Mouse (Mus musculus) neural tube, embryonic 13.5 days (tissue): ENCODE results near the gene Fam131c. TPM values are rescaled to one million over a fixed set of nuclear protein-coding genes. Genes with fewer than 3 reads are reported as not detected.

ENCODE experiments used
- ATAC-seq: fragments of 200-750 bp; cut with Nextera tagmentation; 2 replicates; pipeline ENCODE4 v1.8.0; 2017; ENCODE audit warnings: low read depth, mild to moderate bottlenecking, moderate TSS enrichment, moderate library complexity
- H3K27ac ChIP-seq: fragments of 300-500 bp; sonication (generic); replicated peaks from 2 replicates; pipeline ENCODE4 v1.5.1; 2015; ENCODE audit warnings: moderate library complexity, mild to moderate bottlenecking, inconsistent platforms
- H3K27me3 ChIP-seq: fragments of 300-500 bp; sonication (generic); 2 replicates; pipeline ENCODE4 v1.6.1; 2015; ENCODE audit warnings: mild to moderate bottlenecking, inconsistent platforms
- H3K36me3 ChIP-seq: fragments of 300-500 bp; sonication (generic); 2 replicates; pipeline ENCODE4 v1.6.1; 2015; ENCODE audit warnings: mild to moderate bottlenecking, inconsistent platforms
- H3K4me1 ChIP-seq: fragments of 300-500 bp; sonication (generic); replicated peaks from 2 replicates; pipeline ENCODE4 v1.6.1; 2015; ENCODE audit warnings: inconsistent platforms
- H3K4me2 ChIP-seq: fragments of 300-500 bp; sonication (generic); 2 replicates; pipeline ENCODE4 v1.6.1; 2015; ENCODE audit warnings: inconsistent platforms, mild to moderate bottlenecking, moderate library complexity
- H3K4me3 ChIP-seq: fragments of 300-500 bp; sonication (generic); 2 replicates; pipeline ENCODE4 v1.5.1; 2015; ENCODE audit warnings: mild to moderate bottlenecking, inconsistent platforms
- H3K9ac ChIP-seq: fragments of 300-500 bp; sonication (generic); 2 replicates; pipeline ENCODE4 v1.6.1; 2015; ENCODE audit warnings: moderate library complexity, mild to moderate bottlenecking, inconsistent platforms
- H3K9me3 ChIP-seq: fragments of 300-500 bp; sonication (generic); 2 replicates; pipeline ENCODE4 v1.6.1; 2016; ENCODE audit warnings: inconsistent platforms
- WGBS: fragments of 180-500 bp; shearing (Covaris S2); methylation state at CpG from one replicate; pipeline ENCODE4 v1.1.7; 2015; 5-methylcytosine and 5-hydroxymethylcytosine counted together
- polyA plus RNA-seq: library from polyadenylated mRNA; unstranded; fragments of >200 nt; fragmentation: Nextera tagmentation; extraction: Ambion mirVana; gene quantifications from 2 replicates; pipeline ENCODE4 v1.2.1, GENCODE M21; 2015

Fam131c gene
- polyA plus RNA-seq, 1 experiment from 2014 or later, result 14.2 TPM

DNA sequence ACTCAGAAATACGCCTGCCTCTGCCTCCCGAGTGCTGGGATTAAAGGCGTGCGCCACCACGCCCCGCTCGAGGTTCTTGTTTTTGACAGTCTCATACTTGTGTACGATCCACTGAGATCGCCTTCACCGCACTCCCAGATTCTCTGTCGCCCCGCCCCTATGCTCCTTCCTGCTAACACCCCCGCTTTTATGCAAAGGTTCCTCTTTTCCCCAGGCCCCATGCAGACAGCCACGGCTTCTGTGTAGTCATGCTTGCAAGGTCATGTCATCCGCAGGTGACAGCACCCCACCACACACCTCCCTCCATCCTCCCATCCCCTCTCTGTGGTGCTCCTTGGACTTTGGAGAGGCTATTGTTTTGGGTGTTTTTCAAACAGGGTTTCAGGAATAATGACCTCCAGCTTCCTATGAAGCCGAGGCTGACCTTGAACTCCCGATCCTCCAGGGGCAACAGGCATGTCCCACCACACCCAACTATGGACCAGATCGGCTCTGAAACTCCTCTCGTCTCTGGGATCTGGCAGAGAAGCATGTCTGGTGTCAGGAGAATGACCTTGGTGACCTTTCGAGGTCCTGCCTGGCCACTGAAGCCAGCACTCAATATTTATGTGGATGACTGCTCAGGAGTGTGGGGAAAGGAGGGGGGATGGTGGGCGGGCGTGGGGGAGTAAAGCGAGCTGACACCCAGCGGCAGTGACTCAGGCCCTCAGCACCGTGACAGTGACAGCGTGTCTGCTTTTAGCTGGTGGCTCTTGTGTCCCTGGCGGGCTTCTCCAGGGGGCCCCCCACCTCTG is 51.6 kb downstream of the Fam131c start:
- Histone ChIP-seq H3K4me1 (peaks cover 5% of the 10 kb centered on the region; the same call in 1 of the 2 replicates), H3K9me3 (no peaks in the 10 kb centered on the region), H3K27ac (no peak overlapping the region), H3K27me3 (peaks cover 9% of the 10 kb centered on the region; the same call in 1 of the 2 replicates), H3K4me3 (no peak overlapping the region), H3K36me3 (no peaks in the 10 kb centered on the region), H3K4me2 (no peak overlapping the region), H3K9ac (no peak overlapping the region)
- WGBS, result 64% methylated on average over 27 of the region's 27 CpGs
- ATAC-seq, result no peak

DNA sequence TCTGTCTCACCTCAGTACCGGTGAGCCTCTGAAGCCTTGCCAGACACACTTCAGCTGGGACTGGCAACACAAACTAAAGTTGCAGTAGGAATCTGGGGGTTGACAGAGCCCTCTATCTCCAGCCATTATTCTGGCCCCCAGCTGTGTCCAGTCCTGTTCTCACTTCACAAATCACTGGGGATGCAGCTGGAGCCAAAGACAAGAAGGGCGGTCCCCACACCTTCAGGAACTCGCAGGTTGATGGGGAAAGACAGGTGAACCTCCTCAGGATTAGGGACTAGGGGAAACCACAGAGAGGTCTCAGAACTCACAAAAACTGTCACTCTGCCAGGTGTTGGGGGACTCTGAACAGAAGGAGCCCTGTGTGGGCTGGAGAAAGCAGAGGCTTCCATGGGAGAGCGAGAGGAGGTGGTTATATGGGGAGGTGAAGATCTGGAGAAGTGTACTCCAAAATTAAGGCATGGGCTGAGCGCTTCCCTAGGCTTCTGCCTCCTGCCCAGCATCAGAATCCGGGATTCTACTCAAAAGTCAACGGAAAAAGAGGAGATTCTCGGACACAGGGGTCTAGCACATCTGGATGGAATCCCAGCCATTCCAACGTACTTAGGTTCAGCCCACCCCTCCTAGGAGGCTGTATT is 52.3 kb downstream of the Fam131c start, which contains the start of gene Hspb7:
TSS of gene Hspb7 (plus strand) at position 588 of the 638 bp plus-strand sequence.
- H3K9ac ChIP-seq, result no peak within 1 kb of the TSS
- peaks cover 12% of the 10 kb centered on the region; the same call in 1 of the 2 replicates for H3K27me3 ChIP-seq
- WGBS, result 61% methylated on average over 9 of the region's 9 CpGs
- no peak for ATAC-seq
- peaks cover 9% of the 10 kb centered on the region for H3K4me1 ChIP-seq
- no peak within 1 kb of the TSS for H3K4me2 ChIP-seq
- no peaks in the 10 kb centered on the region for H3K36me3 ChIP-seq
- H3K27ac ChIP-seq, result no peak within 1 kb of the TSS
- H3K9me3 ChIP-seq, result no peaks in the 10 kb centered on the region
- no peak within 1 kb of the TSS for H3K4me3 ChIP-seq

DNA sequence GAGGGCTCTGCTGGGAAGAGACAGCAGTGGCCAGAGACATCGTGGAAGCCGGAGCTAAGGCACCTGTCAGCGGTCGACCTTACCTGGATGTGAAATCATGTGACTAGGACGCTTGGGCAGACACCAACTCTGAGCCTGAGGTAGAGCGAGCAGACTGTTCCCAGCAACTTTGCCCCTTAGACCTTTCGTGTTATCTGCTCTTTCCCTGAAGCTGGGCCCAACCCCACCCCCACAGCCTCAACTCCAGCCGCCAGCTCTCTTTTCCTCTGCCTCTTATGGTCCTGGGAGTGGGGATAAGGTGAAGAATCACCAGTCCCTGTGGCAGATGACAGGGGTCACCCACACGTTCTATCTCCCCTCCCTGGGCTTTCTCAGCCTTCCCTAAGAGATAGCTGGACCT is 52.9 kb downstream of the Fam131c start:
- ATAC-seq, result no peak
- Histone ChIP-seq H3K27ac (no peak overlapping the region), H3K4me3 (no peak overlapping the region), H3K4me1 (peaks cover 14% of the 10 kb centered on the region), H3K9ac (no peak overlapping the region), H3K27me3 (peaks cover 12% of the 10 kb centered on the region; the same call in 1 of the 2 replicates), H3K4me2 (no peak overlapping the region), H3K36me3 (no peaks in the 10 kb centered on the region), H3K9me3 (no peaks in the 10 kb centered on the region)
- 64% methylated on average over 9 of the region's 9 CpGs for WGBS

DNA sequence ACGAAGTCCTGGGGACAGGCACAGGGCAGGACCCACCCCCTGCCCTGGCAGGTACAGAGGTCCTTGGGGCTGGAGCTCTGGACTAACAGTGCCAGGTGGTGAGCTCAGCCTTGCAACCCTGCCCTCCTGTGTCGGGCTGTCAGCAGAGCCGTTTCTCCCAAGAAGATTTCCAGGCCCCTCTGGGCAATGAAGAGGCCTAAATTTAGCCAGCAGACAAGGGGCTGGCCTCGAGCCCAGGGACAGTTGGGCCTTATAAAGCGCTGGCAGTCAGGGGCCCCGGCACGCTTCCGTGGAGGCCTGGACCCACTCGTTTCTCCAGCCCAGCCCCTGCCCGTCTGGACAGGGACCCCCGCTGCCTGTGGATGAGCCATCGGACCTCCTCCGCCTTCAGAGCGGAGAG is 53.4 kb downstream of the Fam131c start:
- no peak for ATAC-seq
- 64% methylated on average over 14 of the region's 14 CpGs for WGBS
- peaks cover 20% of the 10 kb centered on the region for H3K4me1 ChIP-seq
- H3K9me3 ChIP-seq, result no peaks in the 10 kb centered on the region
- no peak overlapping the region for H3K4me3 ChIP-seq
- H3K4me2 ChIP-seq, result no peak overlapping the region
- no peaks in the 10 kb centered on the region for H3K36me3 ChIP-seq
- H3K27me3 ChIP-seq, result peaks cover 14% of the 10 kb centered on the region
- no peak overlapping the region for H3K9ac ChIP-seq
- no peak overlapping the region for H3K27ac ChIP-seq

DNA sequence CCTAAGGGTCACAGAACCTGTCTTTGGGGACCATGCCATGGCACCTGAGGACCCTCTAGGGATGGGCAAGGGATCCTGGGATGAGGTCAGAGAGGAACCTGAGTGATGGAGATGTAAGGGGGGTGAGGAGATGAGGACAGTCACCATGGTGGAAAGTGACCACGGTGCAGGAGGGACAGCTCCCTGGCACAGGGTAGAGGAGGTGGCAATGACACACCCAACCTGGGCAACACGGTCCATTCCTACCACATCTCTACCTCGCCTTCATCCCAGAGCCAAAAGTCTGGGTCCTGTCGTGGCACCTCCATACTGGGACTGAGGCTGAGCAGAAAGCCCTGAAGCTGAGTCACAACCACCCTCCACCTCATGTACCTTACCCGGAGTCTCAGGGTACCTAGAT is 54.8 kb downstream of the Fam131c start:
- no peak overlapping the region for H3K27ac ChIP-seq
- H3K4me2 ChIP-seq, result no peak overlapping the region
- H3K4me3 ChIP-seq, result no peak overlapping the region
- H3K9me3 ChIP-seq, result no peaks in the 10 kb centered on the region
- ATAC-seq, result no peak
- no peaks in the 10 kb centered on the region for H3K36me3 ChIP-seq
- H3K9ac ChIP-seq, result no peak overlapping the region
- peaks cover 22% of the 10 kb centered on the region for H3K4me1 ChIP-seq
- H3K27me3 ChIP-seq, result peaks cover 26% of the 10 kb centered on the region
- 85% methylated on average over 5 of the region's 5 CpGs for WGBS

DNA sequence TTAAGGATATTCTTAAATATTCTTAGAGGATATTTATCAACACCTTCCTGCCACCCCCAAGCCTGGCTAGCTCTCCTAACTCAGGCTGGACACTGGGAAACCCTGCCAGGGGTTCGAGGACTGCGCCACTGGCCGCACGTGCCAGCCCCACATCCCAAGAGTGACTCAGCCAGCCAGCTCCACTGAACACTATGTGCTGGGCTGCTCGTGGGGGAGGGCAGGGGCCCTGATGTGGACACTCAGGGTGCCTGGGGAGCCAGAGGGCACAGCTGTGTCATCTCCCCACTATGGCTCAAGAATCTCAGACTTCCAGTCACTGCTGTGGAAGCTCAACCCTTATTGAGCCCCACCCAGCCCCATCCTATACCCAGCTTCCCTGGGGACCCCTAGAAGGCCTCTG is 55.3 kb downstream of the Fam131c start:
- Histone ChIP-seq H3K4me3 (no peak overlapping the region), H3K4me2 (no peak overlapping the region), H3K27ac (no peak overlapping the region), H3K36me3 (no peaks in the 10 kb centered on the region), H3K9me3 (no peaks in the 10 kb centered on the region), H3K27me3 (peaks cover 26% of the 10 kb centered on the region), H3K9ac (no peak overlapping the region), H3K4me1 (peaks cover 22% of the 10 kb centered on the region)
- no peak for ATAC-seq
- WGBS, result 87% methylated on average over 5 of the region's 5 CpGs

DNA sequence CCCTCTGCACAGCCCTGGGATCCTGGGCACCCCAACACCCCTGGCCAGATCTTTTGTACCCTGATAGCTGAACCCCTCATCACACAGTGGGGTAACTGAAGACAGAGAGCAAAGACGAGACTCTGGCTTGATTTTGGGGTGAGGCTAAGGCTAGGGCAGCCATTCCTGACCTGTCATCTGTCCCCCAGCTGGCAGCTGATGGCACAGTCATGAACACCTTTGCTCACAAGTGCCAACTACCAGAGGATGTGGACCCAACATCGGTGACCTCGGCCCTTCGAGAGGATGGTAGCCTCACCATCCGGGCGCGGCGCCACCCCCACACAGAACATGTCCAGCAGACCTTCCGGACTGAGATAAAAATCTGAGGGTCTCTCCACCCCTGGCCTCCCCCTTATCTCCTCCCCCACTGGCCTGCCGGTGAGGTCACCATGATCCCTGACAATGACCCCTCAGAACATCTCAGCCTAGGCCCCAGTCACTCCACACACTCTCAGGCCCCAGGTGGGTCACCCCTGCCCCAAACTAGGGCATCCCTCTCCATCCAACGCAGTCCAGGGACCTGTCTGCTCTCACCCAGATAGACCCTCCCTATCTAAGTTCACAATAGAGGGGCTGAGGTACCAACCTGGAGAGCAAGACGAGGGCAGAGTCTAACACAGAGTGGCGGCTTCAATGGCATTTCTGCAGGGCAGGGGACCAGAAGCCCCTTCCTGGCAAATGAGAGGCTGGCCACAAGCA is 55.8 kb downstream of the Fam131c start:
- ATAC-seq, result no peak
- Histone ChIP-seq H3K27me3 (peaks cover 26% of the 10 kb centered on the region), H3K9me3 (no peaks in the 10 kb centered on the region), H3K27ac (no peak overlapping the region), H3K36me3 (no peaks in the 10 kb centered on the region), H3K4me3 (no peak overlapping the region), H3K9ac (no peak overlapping the region), H3K4me2 (no peak overlapping the region), H3K4me1 (peaks cover 22% of the 10 kb centered on the region)
- WGBS, result 89% methylated on average over 13 of the region's 13 CpGs

DNA sequence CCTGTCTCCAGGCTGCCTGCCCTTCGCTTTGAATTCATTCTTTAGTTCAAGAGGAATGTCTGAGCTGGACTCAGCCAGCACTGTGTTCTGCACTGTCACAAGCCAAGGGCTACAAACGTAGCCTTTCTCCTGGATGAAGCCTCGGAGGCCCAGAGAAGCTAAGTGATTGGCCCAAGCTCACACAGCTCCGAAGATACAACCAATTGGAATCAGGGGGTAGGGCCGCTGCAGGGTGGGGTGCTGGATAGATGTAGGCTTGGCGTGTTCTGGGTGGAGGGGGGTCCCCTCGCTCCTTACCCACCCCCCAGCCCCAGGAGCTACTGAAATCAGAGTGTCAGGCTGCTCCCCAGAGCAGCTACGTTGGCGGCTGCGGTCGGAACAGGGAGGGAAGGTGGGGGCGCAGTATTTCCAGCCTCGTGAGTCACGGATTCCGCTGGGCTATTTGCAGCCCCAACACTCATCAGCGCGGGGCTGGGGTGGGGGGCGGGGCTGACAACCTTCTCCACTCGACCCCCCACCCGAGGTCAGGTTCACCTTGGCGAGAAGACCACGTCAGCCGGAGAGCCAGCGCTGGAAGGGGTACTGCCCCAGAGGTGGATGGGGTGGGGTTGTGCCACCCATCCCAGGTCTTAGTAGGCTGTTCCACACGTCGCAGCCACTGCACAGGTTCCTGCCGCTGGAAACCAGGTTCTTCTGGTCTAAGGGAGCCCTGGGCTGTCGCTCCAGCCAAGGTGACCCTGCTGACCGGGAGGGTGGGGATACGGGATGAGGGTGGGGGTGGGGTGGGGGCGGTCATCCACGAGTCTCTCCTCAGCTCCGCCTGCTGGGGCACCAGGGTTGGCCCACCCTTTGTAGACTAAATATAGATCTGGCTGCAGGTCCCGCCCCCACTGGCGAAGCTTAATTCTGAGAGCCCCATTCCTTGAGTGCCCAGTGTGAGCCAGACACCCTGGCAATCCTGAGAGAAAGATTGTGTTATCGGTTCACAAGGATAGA is 57.8 kb downstream of the Fam131c start:
- Histone ChIP-seq H3K27me3 (peaks cover 26% of the 10 kb centered on the region), H3K4me1 (peaks cover 17% of the 10 kb centered on the region), H3K4me2 (peak overlapping the region; percentile 76), H3K36me3 (no peaks in the 10 kb centered on the region), H3K9me3 (no peaks in the 10 kb centered on the region), H3K4me3 (peak overlapping the region; percentile 44), H3K9ac (peak overlapping the region; percentile 72), H3K27ac (no peak overlapping the region)
- ATAC-seq, result peak; percentile 91
- 3% methylated on average over 35 of the region's 36 CpGs for WGBS

DNA sequence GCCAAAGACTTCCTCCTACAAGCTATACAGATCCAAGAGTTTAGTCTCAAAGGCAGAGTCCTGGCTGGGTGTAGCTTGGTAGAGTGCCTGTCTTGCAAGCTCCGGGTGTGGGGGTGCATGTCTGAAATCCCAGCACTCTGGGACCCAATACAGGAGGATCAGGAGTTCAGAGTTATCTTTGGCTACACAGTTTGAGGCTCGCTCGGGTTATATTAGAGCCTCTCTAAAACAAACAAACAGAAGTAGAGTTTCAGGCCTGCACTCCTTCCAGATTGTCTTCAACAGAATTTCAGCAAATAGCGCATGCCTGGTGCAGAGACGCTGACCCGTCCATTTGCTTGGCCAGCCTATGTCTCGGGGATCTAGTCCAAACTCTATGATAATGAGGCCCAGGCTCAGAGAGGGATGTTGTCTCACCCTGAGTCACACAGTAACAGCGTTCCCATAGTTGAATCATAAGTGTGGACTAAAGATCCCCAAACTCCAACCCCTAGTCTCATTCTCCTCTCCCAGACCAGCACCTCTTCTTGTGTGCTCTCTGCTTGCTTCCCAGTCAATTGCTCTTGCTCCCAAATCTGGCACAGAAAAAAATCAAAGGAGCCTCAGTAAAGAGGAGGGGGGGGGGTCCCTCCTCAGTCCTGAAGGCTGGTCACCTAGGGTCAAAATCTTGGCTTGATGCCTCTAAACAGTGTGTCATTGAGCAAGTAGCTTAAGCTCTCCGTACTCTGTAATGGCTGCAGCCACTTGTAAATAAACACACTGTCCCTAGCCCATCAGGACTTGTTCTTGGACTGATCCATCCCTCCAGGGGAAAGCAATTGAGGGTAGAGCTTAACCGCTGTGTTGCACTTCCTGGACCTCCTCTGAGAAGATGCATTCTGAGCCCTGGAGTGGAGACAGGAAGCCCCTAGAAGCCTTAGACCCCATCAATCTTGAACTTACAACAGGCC is 59.1 kb downstream of the Fam131c start:
- ATAC-seq, result no peak
- Histone ChIP-seq H3K4me2 (no peak overlapping the region), H3K36me3 (no peaks in the 10 kb centered on the region), H3K27ac (no peak overlapping the region), H3K4me1 (peaks cover 17% of the 10 kb centered on the region), H3K9ac (no peak overlapping the region), H3K9me3 (no peaks in the 10 kb centered on the region), H3K27me3 (peaks cover 22% of the 10 kb centered on the region), H3K4me3 (no peak overlapping the region)
- 81% methylated on average over 10 of the region's 10 CpGs for WGBS

DNA sequence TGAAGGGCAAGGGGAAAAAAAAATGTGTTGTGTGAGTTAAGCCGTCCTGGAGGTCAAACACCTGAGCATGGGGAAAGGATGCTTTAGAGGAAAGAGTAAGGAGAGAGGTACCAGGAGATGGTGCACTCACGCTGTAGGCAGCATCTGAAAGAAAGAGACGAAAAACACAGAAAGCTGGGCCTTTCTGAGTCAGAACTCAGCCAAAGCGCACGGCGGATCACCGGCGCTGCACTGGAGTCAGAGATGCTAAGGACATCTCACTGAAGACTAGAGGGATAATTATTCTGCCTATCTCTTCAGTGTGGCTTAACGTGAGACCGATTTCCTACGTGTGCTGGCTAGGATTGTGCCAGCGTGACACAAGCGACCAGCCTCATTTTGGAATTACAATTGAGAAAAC is 59.9 kb downstream of the Fam131c start:
- Histone ChIP-seq H3K9me3 (no peaks in the 10 kb centered on the region), H3K4me2 (no peak overlapping the region), H3K4me1 (peaks cover 17% of the 10 kb centered on the region), H3K4me3 (no peak overlapping the region), H3K27ac (no peak overlapping the region), H3K36me3 (no peaks in the 10 kb centered on the region), H3K9ac (no peak overlapping the region), H3K27me3 (peaks cover 22% of the 10 kb centered on the region)
- no peak for ATAC-seq
- 86% methylated on average over 13 of the region's 13 CpGs for WGBS
